ENCODE assay signal across 23 mouse cellular contexts in the genomic region with DNA sequence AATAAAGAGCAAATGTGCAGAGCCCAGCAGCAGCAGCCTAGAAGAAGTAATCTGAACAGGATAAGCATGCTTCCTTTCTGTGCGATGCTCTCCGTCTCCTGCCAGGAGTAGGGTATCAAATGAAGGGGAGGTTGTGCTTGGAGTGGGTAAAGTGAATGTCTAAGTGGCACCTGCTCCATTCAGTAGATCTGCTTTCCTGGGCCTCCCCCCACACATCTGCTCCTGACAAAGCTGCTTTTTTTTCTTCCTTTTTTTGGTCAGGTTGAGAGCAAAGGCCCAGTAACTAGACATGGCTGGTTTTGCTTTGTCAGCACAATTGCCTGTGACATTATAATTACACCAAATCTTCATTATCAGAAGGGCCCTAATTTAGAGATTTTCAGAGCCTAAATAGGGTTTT.
DNase-seq lines count a peak whose midpoint lies in the region; ATAC-seq and TF ChIP-seq lines count a peak whose summit lies in the region.
"Had no signal": no experiment of that assay in that cellular context is flagged by ENCODE, and none has a peak within 500 bp of the region (broad histone marks: within the 10 kb centered on the region; RNA-seq: fewer than 3 reads in every experiment).

No protein-coding gene starts in this region.

- no peak overlapping the region for H3K4me2 ChIP-seq in forebrain, embryonic 14.5 days (ENCODE audit: low read length)
- no peak overlapping the region for H3K4me2 ChIP-seq in forebrain, embryonic 16.5 days (ENCODE audit: low read length)
- H3K4me2 ChIP-seq in kidney, embryonic 14.5 days (replicated peaks; ENCODE audit: low read depth, low read length): no peak overlapping the region
- H3K4me2 ChIP-seq in CH12.LX (ENCODE audit: insufficient read depth, low read depth, poor library complexity, severe bottlenecking): no peak overlapping the region
- H3K4me2 ChIP-seq: embryonic facial prominence, embryonic 15.5 days; heart, embryonic 11.5 days; heart, embryonic 15.5 days; hindbrain, embryonic 15.5 days had no signal

- H3K36me3 ChIP-seq in forebrain, embryonic 14.5 days (ENCODE audit: control insufficient read depth, insufficient read depth, low read length): peaks cover 42% of the 10 kb centered on the region
- H3K36me3 ChIP-seq in forebrain, embryonic 16.5 days (ENCODE audit: control insufficient read depth, insufficient read depth): 0 out of 2 replicates have a peak, but pooled peaks cover 4% of the 10 kb centered on the region
- peaks cover 33% of the 10 kb centered on the region; the same call in 1 of the 2 replicates for H3K36me3 ChIP-seq in kidney, embryonic 14.5 days (ENCODE audit: control insufficient read depth, insufficient read depth, low read length)
- H3K36me3 ChIP-seq in kidney, adult 2 months (ENCODE audit: control insufficient read depth, insufficient read depth, low read length): no peaks in the 10 kb centered on the region; the same call in none of the 2 replicates
- peaks cover 15 to 48% of the 10 kb centered on the region in 2 experiments for H3K36me3 ChIP-seq in CH12.LX (replicated peaks in 1 of 2; ENCODE audit: control insufficient read depth in 1 of 2, insufficient read depth in 1 of 2, low read length in 1 of 2)
- peaks cover 95% of the 10 kb centered on the region for H3K36me3 ChIP-seq in limb, embryonic 10.5 days

- no peaks in the 10 kb centered on the region for H3K27me3 ChIP-seq in forebrain, embryonic 14.5 days (replicated peaks; ENCODE audit: control insufficient read depth, insufficient read depth, low read length)
- H3K27me3 ChIP-seq in forebrain, embryonic 16.5 days (replicated peaks; ENCODE audit: control insufficient read depth, insufficient read depth, low read length): no peaks in the 10 kb centered on the region
- no peaks in the 10 kb centered on the region for H3K27me3 ChIP-seq in kidney, embryonic 14.5 days (ENCODE audit: control insufficient read depth, insufficient read depth, low read length)
- H3K27me3 ChIP-seq in kidney, adult 2 months (replicated peaks; ENCODE audit: control insufficient read depth, insufficient read depth, low read length): no peaks in the 10 kb centered on the region
- H3K27me3 ChIP-seq in CH12.LX (replicated peaks): no peaks in the 10 kb centered on the region
- no peaks in the 10 kb centered on the region for H3K27me3 ChIP-seq in limb, embryonic 10.5 days (ENCODE audit: low read depth, poor library complexity, severe bottlenecking)
- H3K27me3 ChIP-seq: embryonic facial prominence, embryonic 15.5 days; heart, embryonic 15.5 days; hindbrain, embryonic 15.5 days had no signal

- H3K27ac ChIP-seq in forebrain, embryonic 14.5 days (ENCODE audit: low read depth, low read length): no peak overlapping the region
- H3K27ac ChIP-seq in forebrain, embryonic 16.5 days (ENCODE audit: low read length): no peak overlapping the region
- H3K27ac ChIP-seq in kidney, embryonic 14.5 days (ENCODE audit: low read depth, low read length): no peak overlapping the region
- H3K27ac ChIP-seq in kidney, adult 2 months (ENCODE audit: insufficient read depth, low read depth, low read length): no peak overlapping the region
- no peak overlapping the region for H3K27ac ChIP-seq in CH12.LX (ENCODE audit: insufficient read depth, low read depth)
- H3K27ac ChIP-seq in limb, embryonic 10.5 days: no peak overlapping the region
- H3K27ac ChIP-seq: embryonic facial prominence, embryonic 15.5 days; gastrocnemius, adult 2 months; heart, embryonic 15.5 days; hindbrain, embryonic 15.5 days had no signal

- H3K4me3 ChIP-seq in forebrain, embryonic 14.5 days (ENCODE audit: low read depth, low read length): no peak overlapping the region
- H3K4me3 ChIP-seq in forebrain, embryonic 16.5 days (replicated peaks; ENCODE audit: low read length): no peak overlapping the region
- no peak overlapping the region for H3K4me3 ChIP-seq in kidney, embryonic 14.5 days (ENCODE audit: low read length)
- no peak overlapping the region for H3K4me3 ChIP-seq in kidney, adult 2 months (ENCODE audit: insufficient read depth, low read depth, low read length)
- no peak overlapping the region for H3K4me3 ChIP-seq in CH12.LX (replicated peaks in 1 of 3; ENCODE audit: low read depth in 2 of 3, low read length in 2 of 3, poor library complexity in 1 of 3)
- H3K4me3 ChIP-seq in limb, embryonic 10.5 days: no peak overlapping the region
- H3K4me3 ChIP-seq: embryonic facial prominence, embryonic 15.5 days; erythroblast, embryonic 14.5 days; gastrocnemius, adult 2 months; heart, embryonic 15.5 days; hindbrain, embryonic 15.5 days had no signal

- WGBS in forebrain, embryonic 14.5 days: 53% methylated on average over 2 of the region's 2 CpGs
- WGBS in forebrain, embryonic 16.5 days: 57% methylated on average over 2 of the region's 2 CpGs
- 65% methylated on average over 2 of the region's 2 CpGs for WGBS in kidney, embryonic 14.5 days
- WGBS in kidney, adult 2 months: 89% methylated on average over 2 of the region's 2 CpGs
- 85% methylated on average over 2 of the region's 2 CpGs for WGBS in limb, embryonic 10.5 days

- no peak for TF ChIP-seq RAD21 in CH12.LX (IDR thresholded peaks at IDR 0.05; ENCODE audit: low read depth, low read length)

- H3K4me1 ChIP-seq in forebrain, embryonic 14.5 days (ENCODE audit: control insufficient read depth, insufficient read depth, low read length): no peaks in the 10 kb centered on the region
- no peaks in the 10 kb centered on the region for H3K4me1 ChIP-seq in forebrain, embryonic 16.5 days (replicated peaks; ENCODE audit: control insufficient read depth, insufficient read depth, low read length)
- no peaks in the 10 kb centered on the region for H3K4me1 ChIP-seq in kidney, embryonic 14.5 days (ENCODE audit: control insufficient read depth, insufficient read depth, low read length)
- H3K4me1 ChIP-seq in kidney, adult 2 months (ENCODE audit: control insufficient read depth, insufficient read depth, low read length): no peaks in the 10 kb centered on the region
- peaks cover 19 to 64% of the 10 kb centered on the region in 2 experiments for H3K4me1 ChIP-seq in CH12.LX (ENCODE audit: control insufficient read depth in 1 of 2, insufficient read depth in 2 of 2)
- peaks cover 7% of the 10 kb centered on the region for H3K4me1 ChIP-seq in limb, embryonic 10.5 days
- H3K4me1 ChIP-seq: embryonic facial prominence, embryonic 15.5 days; heart, embryonic 15.5 days; hindbrain, embryonic 15.5 days had no signal

- no peaks in the 10 kb centered on the region for H3K9me3 ChIP-seq in forebrain, embryonic 14.5 days (replicated peaks; ENCODE audit: control insufficient read depth, low read length)
- no peaks in the 10 kb centered on the region for H3K9me3 ChIP-seq in forebrain, embryonic 16.5 days (ENCODE audit: control insufficient read depth, low read length)
- no peaks in the 10 kb centered on the region for H3K9me3 ChIP-seq in kidney, embryonic 14.5 days (ENCODE audit: control insufficient read depth, low read length)
- no peaks in the 10 kb centered on the region for H3K9me3 ChIP-seq in CH12.LX (replicated peaks; ENCODE audit: low read length)
- H3K9me3 ChIP-seq in limb, embryonic 10.5 days (replicated peaks): no peaks in the 10 kb centered on the region
- H3K9me3 ChIP-seq: embryonic facial prominence, embryonic 15.5 days; heart, embryonic 15.5 days; hindbrain, embryonic 15.5 days had no signal

- peak; percentile 52 for DNase-seq in forebrain, embryonic 14.5 days (ENCODE audit: low spot score)
- no peak for DNase-seq in kidney, adult 2 months
- DNase-seq in CH12.LX (ENCODE audit: extremely low read depth): peak; percentile 46
- DNase-seq in brain, embryonic 14.5 days (ENCODE audit: low read depth): peak; percentile 67
- no peak for DNase-seq in limb, embryonic 10.5 days (ENCODE audit: low spot score)
- DNase-seq in heart, adult 18-20 months: no peak
- DNase-seq: adrenal gland, postnatal 10 days; cerebellum, adult 11-12 months; cerebellum, adult 9-10 months; cerebellum, postnatal 25 days; gastrocnemius, adult 2 months; gastrocnemius, postnatal 25 days; heart, adult 11 months; heart, postnatal 14 days; kidney, adult 8-10 months had no signal

- no peaks in the 10 kb centered on the region for H3K79me2 ChIP-seq in CH12.LX (replicated peaks; ENCODE audit: control insufficient read depth, extremely low read depth, insufficient read depth, poor library complexity, severe bottlenecking)

- no peak for TF ChIP-seq EP300 in CH12.LX (IDR thresholded peaks at IDR 0.05; ENCODE audit: low read length)

- in situ Hi-C loops in CH12.LX (cut with MboI; ENCODE audit: low pct_ligation_motif_present, low pct_unique_long_range_greater_than_20kb, low sequenced_read_pairs): no loop called here

- ATAC-seq in forebrain, embryonic 14.5 days: peak; percentile 55; the same call in 1 of the 2 replicates
- no peak for ATAC-seq in forebrain, embryonic 16.5 days
- peak; percentile 43; the same call in 1 of the 2 replicates for ATAC-seq in kidney, embryonic 14.5 days (ENCODE audit: low FRiP score, low TSS enrichment)
- ATAC-seq: intestine, embryonic 16.5 days had no signal

- H3K9ac ChIP-seq in forebrain, embryonic 14.5 days (ENCODE audit: low read length): no peak overlapping the region
- H3K9ac ChIP-seq in forebrain, embryonic 16.5 days (replicated peaks; ENCODE audit: low read depth, low read length): no peak overlapping the region
- no peak overlapping the region for H3K9ac ChIP-seq in kidney, embryonic 14.5 days (ENCODE audit: low read depth, low read length)
- no peak overlapping the region for H3K9ac ChIP-seq in CH12.LX (ENCODE audit: insufficient read depth, low read depth)
- H3K9ac ChIP-seq: embryonic facial prominence, embryonic 15.5 days; heart, embryonic 15.5 days; hindbrain, embryonic 15.5 days had no signal

- TF ChIP-seq POLR2A in kidney, adult 2 months (IDR thresholded peaks at IDR 0.05; ENCODE audit: low read depth, low read length): no peak
- TF ChIP-seq POLR2A in CH12.LX (IDR thresholded peaks at IDR 0.05; ENCODE audit: low read depth, low read length): no peak
- no peak for TF ChIP-seq POLR2A in brain, embryonic 14.5 days (IDR thresholded peaks at IDR 0.05; ENCODE audit: borderline replicate concordance, extremely low read depth, insufficient read depth, insufficient read length, poor library complexity, severe bottlenecking)

- no peak for TF ChIP-seq CTCF in kidney, adult 2 months (conservative IDR thresholded peaks at IDR 0.05; ENCODE audit: insufficient read depth, insufficient read length, low read depth, low read length)
- TF ChIP-seq CTCF in CH12.LX (conservative IDR thresholded peaks at IDR 0.05 in 1 of 2, IDR thresholded peaks at IDR 0.05 in 1 of 2; ENCODE audit: low read depth in 2 of 2, low read length in 2 of 2): no peak
- TF ChIP-seq CTCF in brain, embryonic 14.5 days (IDR thresholded peaks at IDR 0.05; ENCODE audit: borderline replicate concordance, extremely low read depth, insufficient read depth, insufficient read length): no peak

- dilution Hi-C loops in CH12.LX (cut with MboI; ENCODE audit: extremely low pct_ligation_motif_present, extremely low pct_unique_long_range_greater_than_20kb, low sequenced_read_pairs): no loop called here

TF ChIP-seq in CH12.LX, 34 proteins besides CTCF, POLR2A, EP300 and RAD21 (continues in another document):
- TF ChIP-seq USF2 (conservative IDR thresholded peaks at IDR 0.05; ENCODE audit: low read depth, low read length) (no peak), ZNF384 (IDR thresholded peaks at IDR 0.05; ENCODE audit: low read depth, low read length) (peak; percentile 81), MAX (IDR thresholded peaks at IDR 0.05; ENCODE audit: low read length) (no peak), IRF4 (IDR thresholded peaks at IDR 0.05; ENCODE audit: low read depth, low read length) (no peak)

Comparison
In these comparisons a context has a peak if more than half of its experiments do, and no peak if none do; other contexts are left out.
1. DNase-seq: peak in forebrain, embryonic 14.5 days (single experiment), CH12.LX (single experiment) and brain, embryonic 14.5 days (single experiment); none in kidney, adult 2 months (single experiment), limb, embryonic 10.5 days (single experiment) and heart, adult 18-20 months (0 of 2).